Comparison of ENCODE assay signal across 26 mouse cellular contexts in the genomic region with DNA sequence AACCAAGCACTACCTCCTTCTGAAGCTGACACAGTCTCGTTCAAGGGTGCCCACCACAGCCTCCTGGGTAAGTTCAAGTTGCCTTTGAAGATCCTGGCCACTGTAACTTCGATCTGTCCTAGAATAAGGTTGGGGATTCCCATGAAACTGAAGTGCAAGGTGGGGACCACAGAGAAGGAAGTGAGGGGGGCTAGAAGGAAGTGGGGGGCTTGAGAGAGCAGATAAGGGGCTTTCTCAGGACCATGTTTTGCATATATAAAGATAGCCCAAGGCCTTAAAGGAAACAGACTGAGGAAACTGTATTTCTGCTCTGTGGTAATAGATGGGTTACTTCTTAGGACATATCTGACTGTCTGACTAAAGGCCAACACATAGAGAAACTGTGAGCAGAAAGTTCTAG.
DNase-seq lines count a peak whose midpoint lies in the region; ATAC-seq lines count a peak whose summit lies in the region.
"Had no signal": no experiment of that assay in that cellular context is flagged by ENCODE, and none has a peak within 500 bp of the region (broad histone marks: within the 10 kb centered on the region; RNA-seq: fewer than 3 reads in every experiment).

No protein-coding gene starts in this region.

- H3K9me3 ChIP-seq in heart, embryonic 12.5 days (replicated peaks), result no peaks in the 10 kb centered on the region
- no peaks in the 10 kb centered on the region for H3K9me3 ChIP-seq in intestine, embryonic 16.5 days (ENCODE audit: control insufficient read depth, low read length)
- H3K9me3 ChIP-seq: embryonic facial prominence, embryonic 12.5 days; G1E; heart, embryonic 13.5 days; hindbrain, embryonic 15.5 days; limb, embryonic 13.5 days; liver, embryonic 12.5 days; neural tube, embryonic 15.5 days had no signal

- no peaks in the 10 kb centered on the region for H3K27me3 ChIP-seq in heart, embryonic 12.5 days (replicated peaks)
- no peaks in the 10 kb centered on the region for H3K27me3 ChIP-seq in intestine, embryonic 16.5 days (replicated peaks; ENCODE audit: control insufficient read depth, insufficient read depth, low read length)
- H3K27me3 ChIP-seq: embryonic facial prominence, embryonic 12.5 days; heart, embryonic 13.5 days; hindbrain, embryonic 15.5 days; limb, embryonic 13.5 days; liver, embryonic 12.5 days; neural tube, embryonic 15.5 days had no signal

- H3K4me2 ChIP-seq in heart, embryonic 12.5 days, result no peak overlapping the region
- H3K4me2 ChIP-seq in intestine, embryonic 16.5 days (ENCODE audit: low read depth, low read length), result no peak overlapping the region
- H3K4me2 ChIP-seq: embryonic facial prominence, embryonic 12.5 days; heart, embryonic 13.5 days; hindbrain, embryonic 15.5 days; limb, embryonic 13.5 days; liver, embryonic 12.5 days; neural tube, embryonic 15.5 days had no signal

- 64% methylated on average over 2 of the region's 2 CpGs for WGBS in heart, embryonic 12.5 days
- 72% methylated on average over 2 of the region's 2 CpGs for WGBS in intestine, embryonic 16.5 days

- peak; percentile 74 for DNase-seq in heart, adult 11 months
- peak; percentile 48 to 53 for DNase-seq in B cell, adult 2 months
- DNase-seq in natural killer cell, adult 2 months (ENCODE audit: low spot score in 2 of 2), result peak; percentile 66 to 70
- DNase-seq in ovary, postnatal 14 days (ENCODE audit: low spot score), result no peak
- no peak for DNase-seq in right cerebral cortex, postnatal 36 days (ENCODE audit: low spot score in 2 of 2)
- DNase-seq: adrenal gland, postnatal 25 days; cerebellum, adult 2 months; gastrocnemius, postnatal 25 days; heart, adult 2 months; heart, postnatal 10 days; kidney, adult 8-10 months; lung, adult 18-20 months; right cerebral cortex, adult 18-20 months had no signal

- H3K4me3 ChIP-seq in heart, embryonic 12.5 days, result no peak overlapping the region
- no peak overlapping the region for H3K4me3 ChIP-seq in intestine, embryonic 16.5 days (ENCODE audit: low read length)
- H3K4me3 ChIP-seq: embryonic facial prominence, embryonic 12.5 days; heart, adult 2 months; heart, embryonic 13.5 days; hindbrain, embryonic 15.5 days; limb, embryonic 13.5 days; liver, embryonic 12.5 days; neural tube, embryonic 15.5 days had no signal

- no peaks in the 10 kb centered on the region for H3K36me3 ChIP-seq in heart, embryonic 12.5 days
- no peaks in the 10 kb centered on the region for H3K36me3 ChIP-seq in intestine, embryonic 16.5 days (ENCODE audit: control insufficient read depth, insufficient read depth, low read length)
- H3K36me3 ChIP-seq: embryonic facial prominence, embryonic 12.5 days; G1E; heart, embryonic 13.5 days; hindbrain, embryonic 15.5 days; limb, embryonic 13.5 days; liver, embryonic 12.5 days; neural tube, embryonic 15.5 days had no signal

- H3K9ac ChIP-seq in heart, embryonic 12.5 days, result no peak overlapping the region
- no peak overlapping the region for H3K9ac ChIP-seq in intestine, embryonic 16.5 days (ENCODE audit: low read depth, low read length)
- H3K9ac ChIP-seq: embryonic facial prominence, embryonic 12.5 days; heart, embryonic 13.5 days; hindbrain, embryonic 15.5 days; limb, embryonic 13.5 days; liver, embryonic 12.5 days; neural tube, embryonic 15.5 days had no signal

- H3K27ac ChIP-seq in heart, embryonic 12.5 days (ENCODE audit: poor library complexity, severe bottlenecking), result no peak overlapping the region
- H3K27ac ChIP-seq in intestine, embryonic 16.5 days (ENCODE audit: low read length), result no peak overlapping the region
- H3K27ac ChIP-seq: embryonic facial prominence, embryonic 12.5 days; heart, adult 2 months; heart, embryonic 13.5 days; hindbrain, embryonic 15.5 days; kidney, postnatal 0 days; limb, embryonic 13.5 days; liver, embryonic 12.5 days; neural tube, embryonic 15.5 days; stomach, postnatal 0 days had no signal

- peaks cover 12% of the 10 kb centered on the region for H3K4me1 ChIP-seq in heart, embryonic 12.5 days (replicated peaks)
- H3K4me1 ChIP-seq in intestine, embryonic 16.5 days (ENCODE audit: control insufficient read depth, insufficient read depth, low read length), result no peaks in the 10 kb centered on the region
- H3K4me1 ChIP-seq: neural tube, embryonic 15.5 days had no signal

- ATAC-seq in heart, embryonic 12.5 days (ENCODE audit: insufficient number of reproducible peaks, low FRiP score), result no peak
- peak; percentile 36 for ATAC-seq in activated CD4-positive, CD25-positive, alpha-beta regulatory T cell, adult 4 months
- ATAC-seq in intestine, embryonic 16.5 days, result no peak
- ATAC-seq: forebrain, embryonic 14.5 days; liver, embryonic 12.5 days had no signal

Comparison
In these comparisons a context has a peak if more than half of its experiments do, and no peak if none do; other contexts are left out.
1. DNase-seq: peak in heart, adult 11 months (single experiment), B cell, adult 2 months (2 of 2) and natural killer cell, adult 2 months (2 of 2); none in ovary, postnatal 14 days (single experiment) and right cerebral cortex, postnatal 36 days (0 of 2).